Mouse (Mus musculus) liver, embryonic 14.5 days (tissue): ENCODE data around the gene Pabpn1l. TPM values are rescaled to one million over a fixed set of nuclear protein-coding genes. Genes with fewer than 3 reads are reported as not detected.

Experiments used
- ATAC-seq: fragments of 200-750 bp; cut with Nextera tagmentation; 2 replicates; pipeline ENCODE4 v1.8.0; 2017; ENCODE audit warnings: moderate number of reproducible peaks, mild to moderate bottlenecking, moderate library complexity; ENCODE audit not compliant: insufficient read depth
- DNase-seq, 3 experiments: peaks; one replicate each; pipeline ENCODE4 v3.0.0-alpha.2; 2012 to 2013; ENCODE audit warnings: low read depth in 3 of 3, low spot score in 3 of 3
- H3K27ac ChIP-seq: fragments of 300-500 bp; sonication (generic); 2 replicates; pipeline ENCODE4 v1.5.1; 2014; ENCODE audit warnings: moderate library complexity, mild to moderate bottlenecking, control low read depth, inconsistent platforms
- H3K27me3 ChIP-seq: fragments of 300-500 bp; sonication (generic); 2 replicates; pipeline ENCODE4 v1.6.1; 2014; ENCODE audit warnings: mild to moderate bottlenecking, low read length, moderate library complexity; ENCODE audit not compliant: control insufficient read depth, insufficient read depth
- H3K36me3 ChIP-seq: fragments of 300-500 bp; sonication (generic); replicated peaks from 2 replicates; pipeline ENCODE4 v1.6.1; 2014; ENCODE audit warnings: low read depth; ENCODE audit not compliant: control insufficient read depth, insufficient read depth
- H3K4me1 ChIP-seq, 2 experiments: fragments of 200-500 bp in 1 of 2; fragments of 300-500 bp in 1 of 2; sonication (generic) in 1 of 2; replicated peaks; 2 replicates each; pipeline ENCODE4 v1.6.1; 2012 to 2014; ENCODE audit warnings: antibody characterized with exemption in 1 of 2, inconsistent platforms in 1 of 2, low read length in 1 of 2; ENCODE audit not compliant: control insufficient read depth in 2 of 2, insufficient read depth in 2 of 2
- H3K4me2 ChIP-seq: fragments of 300-500 bp; sonication (generic); 2 replicates; pipeline ENCODE4 v1.6.1; 2014; ENCODE audit warnings: low read depth, mild to moderate bottlenecking, control low read depth, moderate library complexity
- H3K4me3 ChIP-seq, 2 experiments: fragments of 200-500 bp in 1 of 2; fragments of 300-500 bp in 1 of 2; sonication (generic) in 1 of 2; 2 replicates each; pipeline ENCODE4 v1.5.1; 2012 to 2014; ENCODE audit warnings: low read depth in 2 of 2, low read length in 2 of 2, mild to moderate bottlenecking in 2 of 2, control low read depth in 1 of 2, inconsistent platforms in 1 of 2, moderate library complexity in 1 of 2; ENCODE audit not compliant: insufficient read depth in 1 of 2
- H3K9ac ChIP-seq: fragments of 300-500 bp; sonication (generic); replicated peaks from 2 replicates; pipeline ENCODE4 v1.6.1; 2014; ENCODE audit warnings: mild to moderate bottlenecking, control low read depth, moderate library complexity
- H3K9me3 ChIP-seq: fragments of 300-500 bp; sonication (generic); 2 replicates; pipeline ENCODE4 v1.6.1; 2016; ENCODE audit warnings: low read length, mixed read lengths; ENCODE audit not compliant: control insufficient read depth
- CTCF ChIP-seq: IDR thresholded peaks from 2 replicates; pipeline ENCODE4 v1.5.1; 2016; ENCODE audit warnings: antibody characterized with exemption, low read depth, control low read depth
- EP300 ChIP-seq: IDR thresholded peaks from 2 replicates; pipeline ENCODE4 v1.6.1; 2016; ENCODE audit warnings: antibody characterized with exemption, low read depth
- WGBS: fragments of 180-500 bp; shearing (Covaris S2); extraction: QIAGEN DNeasy Blood & Tissue Kit; methylation state at CpG from one replicate; pipeline ENCODE4 v1.1.7; 2014; ENCODE audit not compliant: insufficient replicate concordance; 5-methylcytosine and 5-hydroxymethylcytosine counted together
- polyA plus RNA-seq, 2 experiments: library from polyadenylated mRNA; depleted of rRNA in 1 of 2; stranded (reverse) in 1 of 2; unstranded in 1 of 2; fragments of >200 nt; fragmentation: Nextera tagmentation in 1 of 2; extraction: Ambion mirVana in 1 of 2; gene quantifications; 2 replicates each; pipeline versions ENCODE4 v1.2.1 to v1.2.3; 2012 to 2014

Pabpn1l gene
- polyA plus RNA-seq, 2 experiments, result not detected

DNA sequence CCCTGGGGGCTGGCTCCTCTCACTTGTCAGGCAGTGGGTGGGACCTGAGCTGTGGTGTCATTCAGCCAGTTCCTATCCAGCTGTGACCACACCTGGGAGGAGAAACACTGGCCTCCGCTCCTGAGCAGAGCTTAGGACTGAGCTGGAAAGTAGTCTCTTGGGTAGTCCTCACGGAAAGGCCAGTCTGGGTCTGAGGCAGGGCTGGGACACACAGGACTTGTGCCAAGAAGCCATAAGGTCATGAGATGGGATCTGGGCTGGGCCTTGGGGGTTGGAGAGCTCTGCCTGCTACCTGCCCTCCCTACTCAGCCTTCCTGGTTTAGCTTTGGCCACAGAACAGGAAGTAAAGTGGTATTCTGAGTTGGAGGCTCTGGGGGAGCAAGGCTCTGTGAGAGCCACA, 4.4 kb upstream of the Pabpn1l start:
- Histone ChIP-seq H3K4me2 (no peak overlapping the region), H3K4me1 (no peaks in the 10 kb centered on the region), H3K9me3 (no peaks in the 10 kb centered on the region), H3K9ac (no peak overlapping the region), H3K4me3 (no peak overlapping the region), H3K36me3 (peaks cover 7% of the 10 kb centered on the region), H3K27me3 (no peaks in the 10 kb centered on the region), H3K27ac (no peak overlapping the region)
- ATAC-seq, result no peak
- WGBS, result 67% methylated on average over 2 of the region's 2 CpGs
- no peak for DNase-seq
- TF ChIP-seq CTCF (no peak), EP300 (no peak)

DNA sequence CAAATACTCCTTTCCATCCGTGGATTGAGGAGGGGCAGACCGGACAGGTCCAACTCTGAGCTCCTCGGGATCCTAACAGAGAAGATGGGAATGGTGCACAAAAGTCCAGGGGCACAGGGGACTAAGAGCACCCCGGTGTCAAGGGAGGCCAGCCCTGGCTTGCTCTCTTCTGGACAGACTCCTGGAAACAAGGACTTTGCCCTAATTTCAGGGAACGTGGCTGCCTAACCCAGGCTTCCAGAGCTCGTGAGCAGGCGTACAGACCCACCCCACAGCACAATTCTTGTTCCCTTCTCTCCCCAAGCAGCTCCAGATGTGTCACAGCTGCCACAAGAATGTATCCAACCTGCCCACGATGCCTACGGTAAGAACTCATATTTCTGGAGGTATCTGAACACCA, 3.3 kb upstream of the Pabpn1l start:
- WGBS, result 58% methylated on average over 9 of the region's 9 CpGs
- no peak overlapping the region for H3K27ac ChIP-seq
- no peak for TF ChIP-seq EP300
- no peak for TF ChIP-seq CTCF
- H3K27me3 ChIP-seq, result no peaks in the 10 kb centered on the region
- no peak for ATAC-seq
- peaks cover 7% of the 10 kb centered on the region for H3K36me3 ChIP-seq
- no peaks in the 10 kb centered on the region for H3K4me1 ChIP-seq
- H3K4me3 ChIP-seq, result no peak overlapping the region
- no peaks in the 10 kb centered on the region for H3K9me3 ChIP-seq
- DNase-seq, result no peak
- H3K4me2 ChIP-seq, result no peak overlapping the region
- no peak overlapping the region for H3K9ac ChIP-seq

DNA sequence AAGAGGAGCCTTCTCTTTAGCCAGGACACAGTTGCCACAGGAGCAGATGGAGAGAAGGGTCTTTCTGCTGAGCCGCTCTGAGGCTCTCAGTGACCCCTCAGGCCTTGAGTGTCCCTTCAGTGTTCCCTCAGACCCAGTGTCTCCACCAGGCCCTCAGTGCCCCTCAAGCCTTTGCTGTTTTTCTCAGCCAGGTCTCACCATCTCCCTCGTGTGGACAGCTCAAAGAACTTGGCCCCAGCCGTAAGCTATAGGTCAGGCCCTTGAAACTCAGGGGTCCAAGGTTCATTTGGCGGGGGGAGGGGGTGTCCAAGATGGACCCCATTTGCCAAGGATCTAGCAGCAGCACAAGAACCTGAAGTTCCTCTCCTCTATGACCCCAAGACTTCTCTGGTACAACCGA, 2.1 kb upstream of the Pabpn1l start:
- TF ChIP-seq CTCF (peak; percentile 43), EP300 (no peak)
- WGBS, result 59% methylated on average over 5 of the region's 5 CpGs
- Histone ChIP-seq H3K4me2 (no peak overlapping the region), H3K27me3 (no peaks in the 10 kb centered on the region), H3K9me3 (no peaks in the 10 kb centered on the region), H3K36me3 (no peaks in the 10 kb centered on the region), H3K9ac (no peak overlapping the region), H3K4me1 (0 out of 4 replicates have a peak, but pooled peaks cover 0 to 2% of the 10 kb centered on the region in 2 experiments), H3K27ac (no peak overlapping the region), H3K4me3 (no peak overlapping the region)
- no peak for DNase-seq
- ATAC-seq, result no peak

DNA sequence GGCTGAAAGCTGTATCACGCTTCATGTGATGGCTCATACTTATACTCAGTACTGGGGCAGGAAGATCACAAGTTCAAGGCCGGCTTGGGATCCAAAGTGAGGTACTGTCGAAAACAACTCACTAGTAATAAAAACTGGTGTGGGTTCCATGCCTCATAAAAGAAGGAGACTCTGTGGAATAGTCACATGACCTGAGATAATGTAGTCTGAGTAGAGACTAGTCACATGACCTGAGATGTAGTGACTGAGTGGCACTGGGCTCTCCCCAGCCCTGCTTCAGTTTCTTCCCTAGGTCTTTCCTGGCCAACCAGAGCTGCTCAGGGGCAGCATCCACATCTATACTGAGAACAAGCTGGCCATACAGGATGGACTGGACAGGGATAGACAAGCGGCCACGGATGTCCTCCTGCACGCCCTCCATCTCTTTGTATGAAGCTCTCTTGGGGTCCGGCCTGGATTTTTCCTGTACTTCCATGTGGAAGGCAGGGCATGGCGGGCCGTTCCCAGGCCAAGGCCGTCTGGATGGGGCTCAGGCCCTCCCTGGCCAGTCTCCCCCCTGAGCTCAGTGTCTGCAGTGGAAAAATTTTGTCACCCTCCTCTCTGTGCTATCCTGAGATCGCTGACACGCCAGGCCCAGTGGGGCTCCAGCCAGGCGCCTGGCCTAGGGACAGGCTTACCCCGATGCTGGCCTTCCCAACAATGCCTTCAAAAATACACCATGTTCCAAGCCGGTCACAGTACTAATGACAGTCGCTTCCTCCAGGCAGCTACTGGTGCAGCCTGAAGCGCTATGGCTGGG, 1.5 kb upstream of the Pabpn1l start:
- no peak overlapping the region for H3K27ac ChIP-seq
- 78% methylated on average over 17 of the region's 17 CpGs for WGBS
- H3K4me2 ChIP-seq, result no peak overlapping the region
- no peak for ATAC-seq
- peaks cover 2 to 5% of the 10 kb centered on the region in 2 experiments; a peak in 3 of 4 replicates for H3K4me1 ChIP-seq
- no peak overlapping the region for H3K9ac ChIP-seq
- no peaks in the 10 kb centered on the region for H3K36me3 ChIP-seq
- H3K4me3 ChIP-seq, result no peak overlapping the region
- DNase-seq, result no peak
- no peaks in the 10 kb centered on the region for H3K9me3 ChIP-seq
- H3K27me3 ChIP-seq, result no peaks in the 10 kb centered on the region
- TF ChIP-seq EP300 (no peak), CTCF (no peak)

DNA sequence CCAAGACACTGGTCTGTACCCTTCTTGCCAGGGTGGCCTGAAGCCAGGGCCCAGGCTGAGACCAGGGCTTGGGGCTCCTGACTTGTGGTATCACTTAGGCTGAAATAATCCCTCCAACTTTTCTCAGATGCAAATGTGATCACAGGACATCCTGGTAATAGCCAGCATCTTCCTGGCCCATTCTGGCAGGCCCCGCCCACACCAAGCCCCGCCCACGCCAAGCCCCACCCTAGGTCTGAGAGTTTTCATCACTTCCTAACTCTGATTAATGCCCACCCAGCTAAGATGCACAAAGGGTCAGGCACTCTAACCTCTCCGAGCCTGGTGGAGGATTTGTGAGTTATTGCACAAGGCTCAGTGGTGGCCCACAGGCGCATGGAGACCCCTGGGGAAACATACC, 2.1 kb downstream of the Pabpn1l start:
- H3K4me1 ChIP-seq, result peaks cover 13 to 14% of the 10 kb centered on the region in 2 experiments
- TF ChIP-seq EP300 (no peak), CTCF (no peak)
- H3K9ac ChIP-seq, result no peak overlapping the region
- H3K4me2 ChIP-seq, result no peak overlapping the region
- no peaks in the 10 kb centered on the region for H3K27me3 ChIP-seq
- H3K27ac ChIP-seq, result no peak overlapping the region
- no peaks in the 10 kb centered on the region for H3K36me3 ChIP-seq
- H3K4me3 ChIP-seq, result no peak overlapping the region
- H3K9me3 ChIP-seq, result no peaks in the 10 kb centered on the region
- ATAC-seq, result no peak
- 28% methylated on average over 5 of the region's 5 CpGs for WGBS
- no peak for DNase-seq
